36 mouse cellular contexts compared by ENCODE assay signal in genomic region chr12:114391447-114391846, GRCm38 (mm10).
DNase-seq lines count a peak whose midpoint lies in the region; ATAC-seq and TF ChIP-seq lines count a peak whose summit lies in the region.
"Had no signal": no experiment of that assay in that cellular context is flagged by ENCODE, and none has a peak within 500 bp of the region (broad histone marks: within the 10 kb centered on the region; RNA-seq: fewer than 3 reads in every experiment).

No protein-coding gene starts in this region.

- no peak overlapping the region for H3K27ac ChIP-seq in liver, postnatal 0 days (ENCODE audit: low read depth)
- H3K27ac ChIP-seq in liver, embryonic 12.5 days: no peak overlapping the region
- H3K27ac ChIP-seq in hindbrain, embryonic 11.5 days (ENCODE audit: low read depth, low read length): no peak overlapping the region
- H3K27ac ChIP-seq: embryonic facial prominence, embryonic 10.5 days; embryonic facial prominence, embryonic 15.5 days; forebrain, embryonic 12.5 days; heart, embryonic 10.5 days; heart, embryonic 15.5 days; hindbrain, embryonic 15.5 days; intestine, embryonic 15.5 days; kidney, postnatal 0 days; liver, embryonic 13.5 days; macrophage; midbrain, embryonic 10.5 days; midbrain, embryonic 15.5 days; neural tube, embryonic 15.5 days; stomach, postnatal 0 days had no signal

- TF ChIP-seq EP300 in liver, postnatal 0 days (IDR thresholded peaks at IDR 0.05; ENCODE audit: low read depth): no peak

- no peaks in the 10 kb centered on the region for H3K9me3 ChIP-seq in liver, postnatal 0 days (ENCODE audit: low read length)
- H3K9me3 ChIP-seq in liver, embryonic 12.5 days (replicated peaks): 0 out of 2 replicates have a peak, but pooled peaks cover 8% of the 10 kb centered on the region
- no peaks in the 10 kb centered on the region; the same call in 1 of the 2 replicates for H3K9me3 ChIP-seq in hindbrain, embryonic 11.5 days (ENCODE audit: control insufficient read depth, low read length)
- H3K9me3 ChIP-seq: heart, embryonic 15.5 days; intestine, embryonic 15.5 days had no signal

- whole genome bisulfite sequencing in liver, postnatal 0 days (ENCODE audit: insufficient replicate concordance): 70% methylated on average over 2 of the region's 2 CpGs
- WGBS in liver, embryonic 12.5 days (ENCODE audit: insufficient replicate concordance): 67% methylated on average over 2 of the region's 2 CpGs
- 80% methylated on average over 2 of the region's 2 CpGs for WGBS in hindbrain, embryonic 11.5 days

- ATAC-seq in liver, postnatal 0 days: no peak
- no peak for ATAC-seq in liver, embryonic 12.5 days
- ATAC-seq in hindbrain, embryonic 11.5 days (ENCODE audit: low FRiP score): no peak
- ATAC-seq: forebrain, postnatal 0 days; intestine, embryonic 15.5 days; midbrain, embryonic 15.5 days had no signal

- no peaks in the 10 kb centered on the region for H3K36me3 ChIP-seq in liver, postnatal 0 days (replicated peaks; ENCODE audit: insufficient read depth, low read length)
- no peaks in the 10 kb centered on the region for H3K36me3 ChIP-seq in liver, embryonic 12.5 days
- H3K36me3 ChIP-seq in hindbrain, embryonic 11.5 days (ENCODE audit: control insufficient read depth, insufficient read depth, low read length): no peaks in the 10 kb centered on the region
- H3K36me3 ChIP-seq: embryonic facial prominence, embryonic 10.5 days; embryonic facial prominence, embryonic 15.5 days; forebrain, embryonic 12.5 days; G1E; heart, embryonic 10.5 days; heart, embryonic 15.5 days; hindbrain, embryonic 15.5 days; intestine, embryonic 15.5 days; liver, embryonic 13.5 days; midbrain, embryonic 10.5 days; midbrain, embryonic 15.5 days; neural tube, embryonic 15.5 days had no signal

- no peaks in the 10 kb centered on the region for H3K4me1 ChIP-seq in liver, postnatal 0 days (ENCODE audit: insufficient read depth)
- no peaks in the 10 kb centered on the region for H3K4me1 ChIP-seq in liver, embryonic 12.5 days
- H3K4me1 ChIP-seq in hindbrain, embryonic 11.5 days (replicated peaks; ENCODE audit: control insufficient read depth, insufficient read depth, low read length): no peaks in the 10 kb centered on the region
- H3K4me1 ChIP-seq: embryonic facial prominence, embryonic 10.5 days; embryonic facial prominence, embryonic 15.5 days; forebrain, embryonic 12.5 days; heart, embryonic 10.5 days; heart, embryonic 15.5 days; hindbrain, embryonic 15.5 days; intestine, embryonic 15.5 days; liver, embryonic 13.5 days; midbrain, embryonic 10.5 days; midbrain, embryonic 15.5 days; neural tube, embryonic 15.5 days had no signal

- H3K27me3 ChIP-seq in liver, postnatal 0 days (ENCODE audit: insufficient read depth, low read length): no peaks in the 10 kb centered on the region
- no peaks in the 10 kb centered on the region for H3K27me3 ChIP-seq in liver, embryonic 12.5 days (replicated peaks)
- H3K27me3 ChIP-seq in hindbrain, embryonic 11.5 days (ENCODE audit: control insufficient read depth, insufficient read depth, low read length): no peaks in the 10 kb centered on the region
- H3K27me3 ChIP-seq: embryonic facial prominence, embryonic 15.5 days; forebrain, embryonic 12.5 days; heart, embryonic 15.5 days; hindbrain, embryonic 15.5 days; intestine, embryonic 15.5 days; liver, embryonic 13.5 days; midbrain, embryonic 15.5 days; neural tube, embryonic 15.5 days had no signal

- H3K9ac ChIP-seq in liver, postnatal 0 days (replicated peaks): no peak overlapping the region
- H3K9ac ChIP-seq in liver, embryonic 12.5 days: no peak overlapping the region
- no peak overlapping the region for H3K9ac ChIP-seq in hindbrain, embryonic 11.5 days (ENCODE audit: low read depth, low read length)
- H3K9ac ChIP-seq: embryonic facial prominence, embryonic 15.5 days; forebrain, embryonic 12.5 days; forebrain, postnatal 0 days; heart, embryonic 15.5 days; hindbrain, embryonic 15.5 days; intestine, embryonic 15.5 days; liver, embryonic 13.5 days; midbrain, embryonic 15.5 days; neural tube, embryonic 15.5 days had no signal

- TF ChIP-seq CTCF in liver, postnatal 0 days (IDR thresholded peaks at IDR 0.05; ENCODE audit: low read depth): 0 out of 2 replicates have a peak, but pooled peaks have one; percentile 11

- no peak overlapping the region for H3K4me2 ChIP-seq in liver, postnatal 0 days (ENCODE audit: low read depth, low read length)
- no peak overlapping the region for H3K4me2 ChIP-seq in liver, embryonic 12.5 days
- no peak overlapping the region for H3K4me2 ChIP-seq in hindbrain, embryonic 11.5 days (replicated peaks; ENCODE audit: low read depth, low read length)
- H3K4me2 ChIP-seq: embryonic facial prominence, embryonic 15.5 days; forebrain, embryonic 12.5 days; heart, embryonic 15.5 days; hindbrain, embryonic 15.5 days; intestine, embryonic 15.5 days; liver, embryonic 13.5 days; midbrain, embryonic 15.5 days; neural tube, embryonic 15.5 days had no signal

- H3K4me3 ChIP-seq in liver, postnatal 0 days (ENCODE audit: low read depth, low read length): no peak overlapping the region
- no peak overlapping the region for H3K4me3 ChIP-seq in liver, embryonic 12.5 days
- H3K4me3 ChIP-seq in hindbrain, embryonic 11.5 days (ENCODE audit: low read depth, low read length): no peak overlapping the region
- H3K4me3 ChIP-seq: embryonic facial prominence, embryonic 10.5 days; embryonic facial prominence, embryonic 15.5 days; forebrain, embryonic 12.5 days; heart, embryonic 10.5 days; heart, embryonic 15.5 days; hindbrain, embryonic 15.5 days; intestine, embryonic 15.5 days; liver, embryonic 13.5 days; midbrain, embryonic 10.5 days; midbrain, embryonic 15.5 days; neural tube, embryonic 15.5 days had no signal

- DNase-seq in liver, postnatal 0 days: no peak
- DNase-seq in induced T-regulatory cell, adult 2 months (ENCODE audit: low read depth): peak; percentile 13
- DNase-seq in thymus, postnatal 10 days (ENCODE audit: low spot score in 2 of 2): peak; percentile 9 to 39
- no peak for DNase-seq in ovary, postnatal 36 days (ENCODE audit: low spot score)
- DNase-seq in heart, postnatal 14 days: no peak
- DNase-seq in hindbrain, embryonic 11.5 days (ENCODE audit: low spot score): no peak
- DNase-seq: adrenal gland, postnatal 14 days; cerebellum, adult 11-12 months; cerebellum, postnatal 10 days; forebrain, postnatal 0 days; gastrocnemius, postnatal 10 days; heart, postnatal 36 days; kidney, adult 2 months; kidney, postnatal 4 days; layer of hippocampus, postnatal 36 days; left cerebral cortex, postnatal 4 days; liver, embryonic 13.5 days; lung, adult 2 months; lung, postnatal 10 days; right cerebral cortex, adult 18-20 months; spleen, adult 18-20 months had no signal

- intact Hi-C loops in heart, postnatal 14 days (cut with DNase I): no loop called here

Comparison
In these comparisons a context has a peak if more than half of its experiments do, and no peak if none do; other contexts are left out.
1. DNase-seq: peak in induced T-regulatory cell, adult 2 months (single experiment) and thymus, postnatal 10 days (2 of 2); none in liver, postnatal 0 days (single experiment), ovary, postnatal 36 days (single experiment), heart, postnatal 14 days (0 of 2) and hindbrain, embryonic 11.5 days (single experiment).